Mouse (Mus musculus) CH12.LX (cell line): ENCODE results near the gene Ube2t. TPM values are rescaled to one million over a fixed set of nuclear protein-coding genes. Genes with fewer than 3 reads are reported as not detected.
A peak's percentile ranks its signal among the peaks of the same experiment; 100 is the strongest.

Experiments
- DNase-seq: peaks from one replicate; pipeline ENCODE4 v3.0.0-alpha.2; 2013; ENCODE audit errors: extremely low read depth
- H3K27ac ChIP-seq: 2 replicates; pipeline ENCODE4 v1.5.1; 2012; ENCODE audit warnings: low read depth, mild to moderate bottlenecking, control low read depth, moderate library complexity; ENCODE audit not compliant: insufficient read depth
- H3K27me3 ChIP-seq: replicated peaks from 2 replicates; pipeline ENCODE3; 2012; ENCODE audit warnings: inconsistent platforms
- H3K36me3 ChIP-seq, 2 experiments: replicated peaks in 1 of 2; 2 replicates each; pipeline versions ENCODE3 to v1.6.1; 2012; ENCODE audit warnings: inconsistent platforms in 1 of 2, low read length in 1 of 2, mild to moderate bottlenecking in 1 of 2, mixed read lengths in 1 of 2, moderate library complexity in 1 of 2; ENCODE audit not compliant: control insufficient read depth in 1 of 2, insufficient read depth in 1 of 2
- H3K4me1 ChIP-seq, 2 experiments: 2 replicates each; pipeline ENCODE4 v1.6.1; 2012; ENCODE audit warnings: inconsistent platforms in 1 of 2, moderate library complexity in 1 of 2; ENCODE audit not compliant: insufficient read depth in 2 of 2, control insufficient read depth in 1 of 2
- H3K4me2 ChIP-seq: 2 replicates; pipeline ENCODE4 v1.6.1; 2012; ENCODE audit warnings: low read depth, mild to moderate bottlenecking, control low read depth; ENCODE audit not compliant: poor library complexity, insufficient read depth, severe bottlenecking
- H3K4me3 ChIP-seq, 3 experiments: fragments of 150-350 bp in 1 of 3; sonication (generic) in 1 of 3; replicated peaks in 1 of 3; 2 replicates each; pipeline versions ENCODE3 to v1.5.1; 2011 to 2012; ENCODE audit warnings: low read depth in 2 of 3, low read length in 2 of 3, mild to moderate bottlenecking in 2 of 3, moderate library complexity in 2 of 3, control low read depth in 1 of 3, improper control_type of control experiment in 1 of 3, inconsistent platforms in 1 of 3, mixed read lengths in 1 of 3; ENCODE audit not compliant: poor library complexity in 1 of 3
- H3K79me2 ChIP-seq: replicated peaks from 2 replicates; pipeline ENCODE4 v1.6.1; 2012; ENCODE audit warnings: mild to moderate bottlenecking, moderate library complexity; ENCODE audit not compliant: control insufficient read depth, poor library complexity, insufficient read depth, severe bottlenecking; ENCODE audit errors: extremely low read depth
- H3K9ac ChIP-seq: 2 replicates; pipeline ENCODE4 v1.6.1; 2012; ENCODE audit warnings: low read depth, mild to moderate bottlenecking, control low read depth, moderate library complexity; ENCODE audit not compliant: insufficient read depth
- H3K9me3 ChIP-seq: replicated peaks from 2 replicates; pipeline ENCODE3; 2012; ENCODE audit warnings: low read length, inconsistent platforms, mixed read lengths
- BHLHE40 ChIP-seq: IDR thresholded peaks from 2 replicates; pipeline ENCODE4 v1.6.1; 2011; ENCODE audit warnings: mild to moderate bottlenecking, low read depth, low read length, improper control_type of control experiment
- CHD1 ChIP-seq: IDR thresholded peaks from 2 replicates; pipeline ENCODE4 v1.6.1; 2012; ENCODE audit warnings: low read depth, low read length, improper control_type of control experiment, inconsistent platforms
- CHD2 ChIP-seq: IDR thresholded peaks from 2 replicates; pipeline ENCODE4 v1.6.1; 2011; ENCODE audit warnings: low read length, improper control_type of control experiment
- CTCF ChIP-seq, 2 experiments: IDR thresholded peaks in 1 of 2; conservative IDR thresholded peaks in 1 of 2; 2 replicates each; pipeline ENCODE4 v1.5.1; 2011 to 2012; ENCODE audit warnings: low read depth in 2 of 2, low read length in 2 of 2, improper control_type of control experiment in 1 of 2, inconsistent platforms in 1 of 2, mild to moderate bottlenecking in 1 of 2, moderate library complexity in 1 of 2
- E2F4 ChIP-seq: IDR thresholded peaks from 2 replicates; pipeline ENCODE4 v1.6.1; 2011; ENCODE audit warnings: low read depth, low read length, improper control_type of control experiment; ENCODE audit not compliant: insufficient replicate concordance
- GABPA ChIP-seq: IDR thresholded peaks from 2 replicates; pipeline ENCODE4 v1.6.1; 2012; ENCODE audit warnings: low read depth, low read length, improper control_type of control experiment, inconsistent platforms; ENCODE audit not compliant: insufficient replicate concordance
- HCFC1 ChIP-seq: IDR thresholded peaks from 2 replicates; pipeline ENCODE4 v1.6.1; 2012; ENCODE audit warnings: low read depth, mild to moderate bottlenecking, inconsistent platforms, low read length, improper control_type of control experiment
- JUND ChIP-seq: conservative IDR thresholded peaks from 2 replicates; pipeline ENCODE4 v1.6.1; 2011; ENCODE audit warnings: low read depth, low read length, improper control_type of control experiment
- KAT2A ChIP-seq: IDR thresholded peaks from 2 replicates; pipeline ENCODE4 v1.6.1; 2012; ENCODE audit warnings: low read length, improper control_type of control experiment, inconsistent platforms; ENCODE audit not compliant: insufficient replicate concordance
- MAZ ChIP-seq: IDR thresholded peaks from 2 replicates; pipeline ENCODE4 v1.6.1; 2012; ENCODE audit warnings: low read depth, mild to moderate bottlenecking, inconsistent platforms, low read length, improper control_type of control experiment, moderate library complexity
- MEF2A ChIP-seq: IDR thresholded peaks from 2 replicates; pipeline ENCODE4 v1.6.1; 2014; ENCODE audit warnings: low read depth, mild to moderate bottlenecking, inconsistent platforms, low read length, improper control_type of control experiment, borderline replicate concordance
- MXI1 ChIP-seq: IDR thresholded peaks from 2 replicates; pipeline ENCODE4 v1.6.1; 2011; ENCODE audit warnings: mild to moderate bottlenecking, low read depth, low read length, improper control_type of control experiment
- NRF1 ChIP-seq: IDR thresholded peaks from 2 replicates; pipeline ENCODE4 v1.6.1; 2014; ENCODE audit warnings: low read depth, mild to moderate bottlenecking, inconsistent platforms, low read length, improper control_type of control experiment, moderate library complexity
- PAX5 ChIP-seq: IDR thresholded peaks from 2 replicates; pipeline ENCODE4 v1.6.1; 2012; ENCODE audit warnings: low read length, inconsistent platforms, mixed read lengths
- POLR2AphosphoS2 ChIP-seq: IDR thresholded peaks from 2 replicates; pipeline ENCODE4 v1.6.1; 2011; ENCODE audit warnings: low read depth, low read length, improper control_type of control experiment
- RAD21 ChIP-seq: IDR thresholded peaks from 2 replicates; pipeline ENCODE4 v1.6.1; 2011; ENCODE audit warnings: low read depth, mild to moderate bottlenecking, low read length, improper control_type of control experiment, moderate library complexity
- RCOR1 ChIP-seq: conservative IDR thresholded peaks from 2 replicates; pipeline ENCODE4 v1.6.1; 2012; ENCODE audit warnings: low read depth, mild to moderate bottlenecking, inconsistent platforms, low read length, improper control_type of control experiment
- SMC3 ChIP-seq: IDR thresholded peaks from 2 replicates; pipeline ENCODE4 v1.6.1; 2011; ENCODE audit warnings: low read depth, low read length, improper control_type of control experiment
- TBP ChIP-seq: conservative IDR thresholded peaks from 2 replicates; pipeline ENCODE4 v1.6.1; 2011; ENCODE audit warnings: low read depth, low read length, improper control_type of control experiment
- ZNF384 ChIP-seq: IDR thresholded peaks from 2 replicates; pipeline ENCODE4 v1.6.1; 2012; ENCODE audit warnings: low read depth, low read length, improper control_type of control experiment, inconsistent platforms
- dilution Hi-C: fragments of 300-500 bp; cut with MboI; formaldehyde crosslinking; loops from 2 replicates; pipeline ENCODE4 v1.14.3; 2020; ENCODE audit warnings: low sequenced_read_pairs; ENCODE audit not compliant: extremely low pct_unique_long_range_greater_than_20kb, extremely low pct_ligation_motif_present
- in situ Hi-C: fragments of 300-500 bp; cut with MboI; formaldehyde crosslinking; loops from 3 replicates; pipeline ENCODE4 v1.14.3; 2019; ENCODE audit warnings: low sequenced_read_pairs, low pct_ligation_motif_present, low pct_unique_long_range_greater_than_20kb, mixed read lengths
- polyA plus RNA-seq: library from polyadenylated mRNA; unstranded; fragments of >175 nt; gene quantifications from 2 replicates; pipeline ENCODE4 v1.2.1, GENCODE M21; 2012; ENCODE audit warnings: low read depth; ENCODE audit not compliant: insufficient read length
- total RNA-seq, 2 experiments: library from RNA; depleted of rRNA; stranded (reverse); fragments of 300-350 nt in 1 of 2; fragments of >200 nt in 1 of 2; gene quantifications; 2 replicates each; pipeline ENCODE4 v1.2.3; 2012 to 2014

The Ube2t gene
- total and polyA plus RNA-seq, 3 experiments = 19.2 to 40.2 (median 28.8) TPM

- Histone ChIP-seq H3K9me3 (peaks cover 3% of the 10 kb centered on the region), H3K9ac (no peak overlapping the region; the same call in 1 of the 2 replicates)
- dilution Hi-C loops = no loop called here
- in situ Hi-C loops = no loop called here
- TF ChIP-seq CTCF (conservative IDR thresholded peaks at IDR 0.05 in 1 of 2, IDR thresholded peaks at IDR 0.05 in 1 of 2; ENCODE audit: low read depth in 2 of 2, low read length in 2 of 2) (peak in 1 of 2 experiments; percentile 52; a peak in 2 of 4 replicates), CHD2 (no peak), SMC3 (0 out of 2 replicates have a peak, but pooled peaks have one; percentile 7), RAD21 (no peak; the same call in 1 of the 2 replicates)
- TF ChIP-seq, all 38 proteins: peak for 2
- H3K4me2 ChIP-seq = no peak overlapping the region
- H3K79me2 ChIP-seq = peaks cover 7% of the 10 kb centered on the region; the same call in 1 of the 2 replicates
- no peak overlapping the region for H3K27ac ChIP-seq
- peaks cover 0 to 20% of the 10 kb centered on the region in 2 experiments; a peak in 2 of 4 replicates for H3K4me1 ChIP-seq
- no peak overlapping the region for H3K4me3 ChIP-seq
- H3K36me3 ChIP-seq = peaks cover 0 to 5% of the 10 kb centered on the region in 2 experiments
- no peak for DNase-seq
- peaks cover 21% of the 10 kb centered on the region for H3K27me3 ChIP-seq
Measured at GRCm38 (mm10) chr1:134960634-134961033, 1.7 kb upstream of the Ube2t start.

DNA sequence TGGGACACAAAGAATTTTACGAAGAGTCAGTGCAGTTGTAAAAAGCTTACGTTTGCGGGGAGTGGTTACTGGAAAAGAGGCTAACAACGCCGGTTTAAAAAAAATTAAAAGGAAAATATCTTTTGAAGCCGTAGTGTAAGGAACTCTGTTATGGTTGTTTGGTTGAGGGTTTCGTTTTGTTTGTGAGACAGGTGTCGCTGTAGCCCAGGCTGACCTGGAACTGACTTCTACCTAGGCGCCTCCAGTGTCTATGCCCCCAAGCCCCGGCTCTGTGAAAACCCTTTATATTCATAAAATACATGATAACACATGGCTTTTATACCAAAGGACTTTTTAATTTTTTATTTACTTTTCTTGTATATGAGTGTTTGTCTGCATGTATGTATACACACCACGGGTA lies 456 bp downstream of the Ube2t start:
- dilution Hi-C loops (no loop called here), in situ Hi-C loops (no loop called here)
- peaks cover 3% of the 10 kb centered on the region for H3K9me3 ChIP-seq
- TF ChIP-seq CTCF (conservative IDR thresholded peaks at IDR 0.05 in 1 of 2, IDR thresholded peaks at IDR 0.05 in 1 of 2; ENCODE audit: low read depth in 2 of 2, low read length in 2 of 2) = peak in 1 of 2 experiments; percentile 58; a peak in 2 of 4 replicates
- TF ChIP-seq HCFC1 = peak; percentile 33
- TF ChIP-seq CHD1 = no peak
- H3K4me3 ChIP-seq = peak overlapping the region; percentile 79 to 86 (median 81)
- H3K9ac ChIP-seq = peak overlapping the region; percentile 59
- peaks cover 4 to 15% of the 10 kb centered on the region in 2 experiments for H3K36me3 ChIP-seq
- H3K27ac ChIP-seq = no peak overlapping the region
- peaks cover 0 to 13% of the 10 kb centered on the region in 2 experiments; a peak in 2 of 4 replicates for H3K4me1 ChIP-seq
- peaks cover 7% of the 10 kb centered on the region; the same call in 1 of the 2 replicates for H3K79me2 ChIP-seq
- peak overlapping the region; percentile 80 for H3K4me2 ChIP-seq
- peak; percentile 31 for DNase-seq
- H3K27me3 ChIP-seq = peaks cover 15% of the 10 kb centered on the region

GRCm38 (mm10) chr1:134965430-134965829 lies 3.1 kb downstream of the Ube2t start:
- dilution Hi-C loops = no loop called here
- no peak overlapping the region for H3K9ac ChIP-seq

More at GRCm38 (mm10) chr1:134965430-134965829, 3.1 kb downstream of the Ube2t start:
- Histone ChIP-seq H3K27ac (no peak overlapping the region), H3K79me2 (peaks cover 7% of the 10 kb centered on the region; the same call in 1 of the 2 replicates), H3K4me1 (peaks cover 0 to 13% of the 10 kb centered on the region in 2 experiments; a peak in 2 of 4 replicates), H3K36me3 (peaks cover 17 to 39% of the 10 kb centered on the region in 2 experiments), H3K4me3 (no peak overlapping the region), H3K9me3 (no peaks in the 10 kb centered on the region), H3K27me3 (peaks cover 7% of the 10 kb centered on the region), H3K4me2 (no peak overlapping the region)
- no peak for TF ChIP-seq PAX5
- TF ChIP-seq NRF1 = no peak
- no peak for TF ChIP-seq POLR2AphosphoS2
- TF ChIP-seq JUND = no peak
- TF ChIP-seq MEF2A = no peak
- no peak for TF ChIP-seq TBP
- TF ChIP-seq MAZ = no peak
- no peak for TF ChIP-seq KAT2A
- TF ChIP-seq ZNF384 = no peak
- TF ChIP-seq GABPA = no peak
- no peak for TF ChIP-seq RCOR1
- TF ChIP-seq BHLHE40 = no peak
- no peak for TF ChIP-seq E2F4
- TF ChIP-seq MXI1 = no peak
- no peak for TF ChIP-seq CHD2
- no peak for DNase-seq
- in situ Hi-C loops = no loop called here
